Mouse (Mus musculus) embryonic facial prominence, embryonic 11.5 days (tissue): ENCODE data around the gene Ganab. TPM values are rescaled to one million over a fixed set of nuclear protein-coding genes. Genes with fewer than 3 reads are reported as not detected.
"Not testable (repeated sequence)": the region's sequence is repeated elsewhere in the genome, so short reads cannot be mapped to it uniquely, and the experiment has no call there.

ENCODE experiments used
- ATAC-seq: fragments of 200-750 bp; cut with Nextera tagmentation; replicated peaks from 2 replicates; pipeline ENCODE4 v1.8.0; 2017; ENCODE audit warnings: low read depth; ENCODE audit not compliant: insufficient number of reproducible peaks, low FRiP score, low TSS enrichment
- DNase-seq: peaks from one replicate; pipeline ENCODE4 v3.0.0-alpha.2; 2015; ENCODE audit warnings: low spot score
- H3K27ac ChIP-seq: fragments of 300-500 bp; sonication (generic); replicated peaks from 2 replicates; pipeline ENCODE4 v1.5.1; 2014; ENCODE audit warnings: mild to moderate bottlenecking, low read depth, low read length, control low read depth
- H3K27me3 ChIP-seq: fragments of 300-500 bp; sonication (generic); 2 replicates; pipeline ENCODE4 v1.6.1; 2014; ENCODE audit warnings: mild to moderate bottlenecking, low read length, moderate library complexity, mixed read lengths; ENCODE audit not compliant: control insufficient read depth, insufficient read depth
- H3K36me3 ChIP-seq: fragments of 300-500 bp; sonication (generic); replicated peaks from 2 replicates; pipeline ENCODE4 v1.6.1; 2014; ENCODE audit warnings: low read depth, mild to moderate bottlenecking, low read length, moderate library complexity, mixed read lengths; ENCODE audit not compliant: control insufficient read depth, insufficient read depth
- H3K4me1 ChIP-seq: fragments of 300-500 bp; sonication (generic); 2 replicates; pipeline ENCODE4 v1.6.1; 2014; ENCODE audit warnings: low read length, mixed read lengths; ENCODE audit not compliant: control insufficient read depth, insufficient read depth
- H3K4me2 ChIP-seq: fragments of 300-500 bp; sonication (generic); 2 replicates; pipeline ENCODE4 v1.6.1; 2014; ENCODE audit warnings: low read depth, mild to moderate bottlenecking, control low read depth, low read length, moderate library complexity
- H3K4me3 ChIP-seq: fragments of 300-500 bp; sonication (generic); 2 replicates; pipeline ENCODE4 v1.5.1; 2014; ENCODE audit warnings: low read depth, low read length, control low read depth
- H3K9ac ChIP-seq: fragments of 300-500 bp; sonication (generic); replicated peaks from 2 replicates; pipeline ENCODE4 v1.6.1; 2014; ENCODE audit warnings: mild to moderate bottlenecking, control low read depth, low read length
- H3K9me3 ChIP-seq: fragments of 300-500 bp; sonication (generic); replicated peaks from 2 replicates; pipeline ENCODE4 v1.6.1; 2016; ENCODE audit warnings: mild to moderate bottlenecking, low read length, inconsistent platforms, mixed read lengths; ENCODE audit not compliant: control insufficient read depth
- WGBS: fragments of 180-500 bp; shearing (Covaris S2); extraction: QIAGEN DNeasy Blood & Tissue Kit; methylation state at CpG from one replicate; pipeline ENCODE4 v1.1.7; 2014; 5-methylcytosine and 5-hydroxymethylcytosine counted together
- polyA plus RNA-seq: library from polyadenylated mRNA; unstranded; fragments of >200 nt; fragmentation: Nextera tagmentation; extraction: Ambion mirVana; gene quantifications from 2 replicates; pipeline ENCODE4 v1.2.1, GENCODE M21; 2014

The Ganab gene
- polyA plus RNA-seq, 1 experiment from 2014 or later, result 97.4 TPM

- WGBS, result 84% methylated on average over 6 of the region's 6 CpGs
- no peaks in the 10 kb centered on the region for H3K9me3 ChIP-seq
- no peaks in the 10 kb centered on the region for H3K36me3 ChIP-seq
- ATAC-seq (no peak), DNase-seq (no peak)
- H3K4me3 ChIP-seq, result no peak overlapping the region
- H3K4me1 ChIP-seq, result no peaks in the 10 kb centered on the region
- H3K9ac ChIP-seq, result no peak overlapping the region
- no peak overlapping the region for H3K4me2 ChIP-seq
- no peaks in the 10 kb centered on the region for H3K27me3 ChIP-seq
- no peak overlapping the region for H3K27ac ChIP-seq
Observed at GRCm38 (mm10) chr19:8864265-8864664, 33.6 kb upstream of the Ganab start.

- H3K4me1 ChIP-seq, H3K27ac ChIP-seq, H3K4me2 ChIP-seq, H3K9ac ChIP-seq, H3K4me3 ChIP-seq, H3K9me3 ChIP-seq, H3K27me3 ChIP-seq, DNase-seq, H3K36me3 ChIP-seq, ATAC-seq: not testable (repeated sequence)
- WGBS, result 76% methylated on average over 3 of the region's 3 CpGs
Observed at GRCm38 (mm10) chr19:8870381-8870780, 27.5 kb upstream of the Ganab start.

- 61% methylated on average over 9 of the region's 9 CpGs for WGBS
- no peak overlapping the region for H3K27ac ChIP-seq
- no peak; the same call in 1 of the 2 replicates for ATAC-seq
Observed at GRCm38 (mm10) chr19:8870838-8871237, 27.0 kb upstream of the Ganab start.

GRCm38 (mm10) chr19:8871267-8872186, 26.3 kb upstream of the Ganab start, which contains the start of gene Ubxn1:
Gene Ubxn1 (plus strand): TSS chr19:8871496.
- Histone ChIP-seq H3K36me3 (peaks cover 10% of the 10 kb centered on the region), H3K4me2 (peak within 1 kb of the TSS; percentile 73), H3K27me3 (no peaks in the 10 kb centered on the region), H3K9ac (peak within 1 kb of the TSS; percentile 83), H3K27ac (peak within 1 kb of the TSS; percentile 23), H3K9me3 (no peaks in the 10 kb centered on the region), H3K4me1 (no peaks in the 10 kb centered on the region), H3K4me3 (peak within 1 kb of the TSS; percentile 90)
- under 1% methylated on average over 57 of the region's 59 CpGs for WGBS
- DNase-seq, result peak; percentile 97
- ATAC-seq, result peak; percentile 96

More at GRCm38 (mm10) chr19:8870838-8871237, 27.0 kb upstream of the Ganab start:
- no peaks in the 10 kb centered on the region for H3K9me3 ChIP-seq
- peaks cover 10% of the 10 kb centered on the region for H3K36me3 ChIP-seq
- no peak for DNase-seq
- no peaks in the 10 kb centered on the region for H3K27me3 ChIP-seq
- peak overlapping the region; percentile 90 for H3K4me3 ChIP-seq
- H3K9ac ChIP-seq, result peak overlapping the region; percentile 43
- H3K4me1 ChIP-seq, result no peaks in the 10 kb centered on the region
- peak overlapping the region; percentile 21 for H3K4me2 ChIP-seq

GRCm38 (mm10) chr19:8872266-8872840, 25.5 kb upstream of the Ganab start:
- Histone ChIP-seq H3K4me2 (peak overlapping the region; percentile 73), H3K27me3 (no peaks in the 10 kb centered on the region), H3K9ac (peak overlapping the region; percentile 83), H3K4me1 (no peaks in the 10 kb centered on the region), H3K9me3 (no peaks in the 10 kb centered on the region), H3K4me3 (peak overlapping the region; percentile 90), H3K27ac (no peak overlapping the region), H3K36me3 (peaks cover 10% of the 10 kb centered on the region)
- no peak for DNase-seq
- ATAC-seq, result no peak
- 74% methylated on average over 10 of the region's 10 CpGs for WGBS

- H3K9ac ChIP-seq, result no peak overlapping the region
- ATAC-seq (no peak), DNase-seq (no peak)
- no peaks in the 10 kb centered on the region for H3K4me1 ChIP-seq
- WGBS, result 93% methylated on average over 7 of the region's 7 CpGs
- H3K36me3 ChIP-seq, result peaks cover 10% of the 10 kb centered on the region
- no peak overlapping the region for H3K4me2 ChIP-seq
- no peaks in the 10 kb centered on the region for H3K27me3 ChIP-seq
- H3K9me3 ChIP-seq, result no peaks in the 10 kb centered on the region
- H3K27ac ChIP-seq, result no peak overlapping the region
- H3K4me3 ChIP-seq, result no peak overlapping the region
Observed at GRCm38 (mm10) chr19:8875031-8875430, 22.8 kb upstream of the Ganab start.

- under 1% methylated on average over 42 of the region's 42 CpGs for whole genome bisulfite sequencing
- Histone ChIP-seq H3K4me3 (peak within 1 kb of the TSS; percentile 82), H3K4me2 (peak within 1 kb of the TSS; percentile 81), H3K27me3 (no peaks in the 10 kb centered on the region), H3K4me1 (no peaks in the 10 kb centered on the region), H3K36me3 (peaks cover under 1% of the 10 kb centered on the region), H3K9ac (peak within 1 kb of the TSS; percentile 91), H3K9me3 (no peaks in the 10 kb centered on the region), H3K27ac (peak within 1 kb of the TSS; percentile 52)
- DNase-seq (peak; percentile 92), ATAC-seq (peak; percentile 98)
Observed at GRCm38 (mm10) chr19:8880311-8881033, 17.4 kb upstream of the Ganab start, which contains the start of gene Uqcc3. Gene Uqcc3 (minus strand): TSS chr19:8880923.
